Mouse (Mus musculus) midbrain, embryonic 16.5 days (tissue): ENCODE data around the gene Hoxa5. TPM values are rescaled to one million over a fixed set of nuclear protein-coding genes. Genes with fewer than 3 reads are reported as not detected.

Experiments used
- ATAC-seq: fragments of 200-750 bp; cut with Nextera tagmentation; 2 replicates; pipeline ENCODE4 v1.8.0; 2017; ENCODE audit warnings: moderate TSS enrichment
- H3K27ac ChIP-seq: fragments of 300-500 bp; sonication (generic); 2 replicates; pipeline ENCODE4 v1.5.1; 2014; ENCODE audit warnings: mild to moderate bottlenecking, low read length, mixed read lengths
- H3K27me3 ChIP-seq: fragments of 300-500 bp; sonication (generic); 2 replicates; pipeline ENCODE4 v1.6.1; 2014; ENCODE audit warnings: low read depth, low read length, mixed read lengths; ENCODE audit not compliant: control insufficient read depth, insufficient read depth
- H3K36me3 ChIP-seq: fragments of 300-500 bp; sonication (generic); 2 replicates; pipeline ENCODE4 v1.6.1; 2014; ENCODE audit warnings: mild to moderate bottlenecking, low read length, moderate library complexity, mixed read lengths; ENCODE audit not compliant: control insufficient read depth, insufficient read depth
- H3K4me1 ChIP-seq: fragments of 300-500 bp; sonication (generic); 2 replicates; pipeline ENCODE4 v1.6.1; 2014; ENCODE audit warnings: mild to moderate bottlenecking, low read length, mixed read lengths; ENCODE audit not compliant: control insufficient read depth, insufficient read depth
- H3K4me2 ChIP-seq: fragments of 300-500 bp; sonication (generic); 2 replicates; pipeline ENCODE4 v1.6.1; 2014; ENCODE audit warnings: mild to moderate bottlenecking, low read length, mixed read lengths
- H3K4me3 ChIP-seq: fragments of 300-500 bp; sonication (generic); 2 replicates; pipeline ENCODE4 v1.5.1; 2014; ENCODE audit warnings: low read depth, mild to moderate bottlenecking, low read length, moderate library complexity, mixed read lengths
- H3K9ac ChIP-seq: fragments of 300-500 bp; sonication (generic); 2 replicates; pipeline ENCODE4 v1.6.1; 2014; ENCODE audit warnings: low read depth, low read length, mixed read lengths
- H3K9me3 ChIP-seq: fragments of 300-500 bp; sonication (generic); replicated peaks from 2 replicates; pipeline ENCODE4 v1.6.1; 2014; ENCODE audit warnings: mild to moderate bottlenecking, low read length, mixed read lengths; ENCODE audit not compliant: control insufficient read depth, poor library complexity, severe bottlenecking
- WGBS: fragments of 180-500 bp; shearing (Covaris S2); extraction: QIAGEN DNeasy Blood & Tissue Kit; methylation state at CpG from one replicate; pipeline ENCODE4 v1.1.7; 2014; 5-methylcytosine and 5-hydroxymethylcytosine counted together
- polyA plus RNA-seq: library from polyadenylated mRNA; unstranded; fragments of >200 nt; fragmentation: Nextera tagmentation; extraction: Ambion mirVana; gene quantifications from 2 replicates; pipeline ENCODE4 v1.2.1, GENCODE M21; 2015

Hoxa5 gene
- polyA plus RNA-seq, 1 experiment from 2014 or later, result not detected

DNA sequence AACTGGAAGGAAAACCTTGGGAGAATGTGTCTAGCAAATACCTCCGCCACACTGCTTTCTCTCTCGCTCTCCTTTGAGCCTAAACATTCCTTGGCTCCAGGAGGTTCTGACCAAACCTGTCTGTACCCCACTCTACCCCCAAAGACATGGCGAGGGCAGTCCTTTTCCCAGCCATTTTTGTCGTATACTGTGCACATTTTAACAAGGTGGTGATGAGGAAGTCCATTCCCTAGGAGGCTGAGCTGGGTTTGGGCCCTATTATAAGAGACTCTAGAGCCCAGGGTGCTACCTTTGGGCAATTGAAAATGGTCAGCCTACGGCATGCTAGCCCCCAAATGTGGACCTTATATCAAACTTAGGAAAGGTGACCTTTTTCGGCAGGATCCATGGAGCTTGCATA lies 31.5 kb upstream of the Hoxa5 start:
- 29% methylated on average over 6 of the region's 6 CpGs for WGBS
- H3K4me2 ChIP-seq, result no peak overlapping the region
- no peaks in the 10 kb centered on the region for H3K36me3 ChIP-seq
- H3K9ac ChIP-seq, result no peak overlapping the region
- H3K9me3 ChIP-seq, result no peaks in the 10 kb centered on the region
- no peaks in the 10 kb centered on the region for H3K4me1 ChIP-seq
- no peak for ATAC-seq
- H3K27ac ChIP-seq, result no peak overlapping the region
- no peak overlapping the region for H3K4me3 ChIP-seq
- H3K27me3 ChIP-seq, result peaks cover 82% of the 10 kb centered on the region

GRCm38 (mm10) chr6:52235267-52235666 lies 30.9 kb upstream of the Hoxa5 start:
- Histone ChIP-seq H3K9ac (no peak overlapping the region), H3K4me2 (no peak overlapping the region), H3K27ac (no peak overlapping the region), H3K36me3 (no peaks in the 10 kb centered on the region), H3K27me3 (peaks cover 81% of the 10 kb centered on the region), H3K4me1 (no peaks in the 10 kb centered on the region), H3K4me3 (no peak overlapping the region), H3K9me3 (no peaks in the 10 kb centered on the region)
- 30% methylated on average over 9 of the region's 9 CpGs for WGBS
- ATAC-seq, result no peak

- Histone ChIP-seq H3K36me3 (no peaks in the 10 kb centered on the region), H3K4me2 (no peak overlapping the region), H3K4me3 (no peak overlapping the region), H3K9me3 (no peaks in the 10 kb centered on the region), H3K4me1 (no peaks in the 10 kb centered on the region), H3K9ac (no peak overlapping the region), H3K27me3 (peaks cover 76% of the 10 kb centered on the region), H3K27ac (no peak overlapping the region)
- under 1% methylated on average over 56 of the region's 68 CpGs for WGBS
- ATAC-seq, result no peak
Observed at GRCm38 (mm10) chr6:52234428-52235140, 30.2 kb upstream of the Hoxa5 start.

GRCm38 (mm10) chr6:52233546-52234427 lies 29.4 kb upstream of the Hoxa5 start:
- Histone ChIP-seq H3K27ac (no peak overlapping the region), H3K4me3 (no peak overlapping the region), H3K9me3 (no peaks in the 10 kb centered on the region), H3K27me3 (peaks cover 80% of the 10 kb centered on the region), H3K4me1 (no peaks in the 10 kb centered on the region), H3K9ac (no peak overlapping the region), H3K4me2 (no peak overlapping the region), H3K36me3 (no peaks in the 10 kb centered on the region)
- no peak for ATAC-seq
- 2% methylated on average over 64 of the region's 70 CpGs for WGBS

- Histone ChIP-seq H3K27ac (no peak overlapping the region), H3K9me3 (no peaks in the 10 kb centered on the region), H3K4me2 (no peak overlapping the region), H3K36me3 (no peaks in the 10 kb centered on the region), H3K4me1 (no peaks in the 10 kb centered on the region), H3K4me3 (no peak overlapping the region), H3K9ac (no peak overlapping the region), H3K27me3 (peaks cover 83% of the 10 kb centered on the region)
- ATAC-seq, result no peak
- 3% methylated on average over 23 of the region's 23 CpGs for WGBS
Observed at GRCm38 (mm10) chr6:52232984-52233545, 28.7 kb upstream of the Hoxa5 start.

DNA sequence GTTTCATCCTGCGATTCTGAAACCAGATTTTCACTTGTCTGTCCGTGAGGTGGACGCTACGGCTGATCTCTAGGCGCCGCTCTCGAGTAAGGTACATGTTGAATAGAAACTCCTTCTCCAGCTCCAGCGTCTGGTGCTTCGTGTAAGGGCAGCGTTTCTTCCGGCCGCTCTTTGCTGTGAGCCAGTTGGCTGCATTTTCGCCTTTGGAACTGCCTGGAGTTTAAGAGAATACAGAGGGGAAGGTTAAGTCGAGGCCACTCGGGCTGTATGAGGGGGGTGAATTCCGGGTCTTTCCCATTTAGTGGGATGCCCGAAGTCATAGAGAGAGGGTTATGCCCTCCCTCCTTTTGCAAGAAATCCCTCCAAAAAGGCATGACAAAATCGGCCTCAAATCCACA lies 28.2 kb upstream of the Hoxa5 start:
- Histone ChIP-seq H3K27ac (no peak overlapping the region), H3K4me3 (no peak overlapping the region), H3K9me3 (no peaks in the 10 kb centered on the region), H3K27me3 (peaks cover 82% of the 10 kb centered on the region), H3K4me2 (no peak overlapping the region), H3K9ac (no peak overlapping the region), H3K36me3 (no peaks in the 10 kb centered on the region), H3K4me1 (no peaks in the 10 kb centered on the region)
- ATAC-seq, result no peak
- under 1% methylated on average over 18 of the region's 18 CpGs for WGBS

- Histone ChIP-seq H3K27me3 (peaks cover 82% of the 10 kb centered on the region), H3K9me3 (no peaks in the 10 kb centered on the region), H3K4me1 (no peaks in the 10 kb centered on the region), H3K9ac (no peak overlapping the region), H3K4me3 (no peak overlapping the region), H3K27ac (no peak overlapping the region), H3K4me2 (no peak overlapping the region), H3K36me3 (no peaks in the 10 kb centered on the region)
- ATAC-seq, result no peak
- WGBS, result 2% methylated on average over 18 of the region's 18 CpGs
Observed at GRCm38 (mm10) chr6:52231885-52232567, 27.6 kb upstream of the Hoxa5 start.

DNA sequence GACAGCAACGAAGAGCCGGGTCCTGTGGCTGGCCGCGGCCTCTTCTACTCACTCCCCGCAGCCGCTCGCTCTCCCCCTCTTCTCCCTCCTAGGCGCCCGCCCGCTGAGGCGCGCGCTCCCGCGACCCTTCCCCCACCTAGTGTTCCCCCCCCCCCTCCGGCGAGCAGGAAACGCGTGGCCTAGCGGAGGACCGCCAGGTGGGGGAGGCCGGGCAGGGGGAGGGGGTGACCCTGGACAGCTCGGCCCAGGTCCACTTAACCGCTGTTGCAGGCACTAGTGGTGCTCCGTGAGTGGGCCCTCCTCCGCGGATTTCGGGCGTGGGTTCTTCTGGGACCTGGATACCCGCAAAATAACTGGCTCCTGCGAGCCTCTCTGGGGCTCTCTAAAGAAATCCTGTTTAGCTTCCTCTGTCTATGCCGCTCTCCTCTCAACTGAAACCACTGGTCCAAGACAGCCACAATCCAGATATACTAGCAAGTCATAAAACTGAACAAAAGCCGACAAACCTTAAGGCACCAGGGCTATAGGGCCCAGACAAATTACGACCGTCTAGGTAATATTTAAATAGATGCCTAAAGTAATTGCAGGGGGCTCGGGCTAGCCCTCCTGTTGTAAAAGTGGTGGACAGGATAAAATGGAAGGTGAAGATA lies 26.3 kb upstream of the Hoxa5 start, which contains the start of gene Hoxa9:
Gene Hoxa9 (minus strand): TSS at position 574 of the 650 bp plus-strand sequence.
- Histone ChIP-seq H3K4me2 (no peak within 1 kb of the TSS), H3K36me3 (no peaks in the 10 kb centered on the region), H3K27ac (no peak within 1 kb of the TSS), H3K4me1 (no peaks in the 10 kb centered on the region), H3K9me3 (no peaks in the 10 kb centered on the region), H3K4me3 (no peak within 1 kb of the TSS), H3K27me3 (peaks cover 80% of the 10 kb centered on the region), H3K9ac (no peak within 1 kb of the TSS)
- no peak for ATAC-seq
- WGBS, result 3% methylated on average over 19 of the region's 36 CpGs
